Mouse (Mus musculus) testis, adult 2 months (tissue): ENCODE data around the gene Rabl3. TPM values are rescaled to one million over a fixed set of nuclear protein-coding genes. Genes with fewer than 3 reads are reported as not detected.

Source experiments
- H3K27ac ChIP-seq: fragments of 200-500 bp; 2 replicates; pipeline ENCODE4 v1.5.1; 2012; ENCODE audit warnings: low read depth, low read length; ENCODE audit not compliant: control insufficient read depth, insufficient read depth
- H3K27me3 ChIP-seq: fragments of 200-500 bp; 2 replicates; pipeline ENCODE4 v1.6.1; 2012; ENCODE audit warnings: mild to moderate bottlenecking, low read length, moderate library complexity; ENCODE audit not compliant: control insufficient read depth, insufficient read depth
- H3K36me3 ChIP-seq: fragments of 200-500 bp; 2 replicates; pipeline ENCODE4 v1.6.1; 2012; ENCODE audit warnings: mild to moderate bottlenecking, low read length; ENCODE audit not compliant: control insufficient read depth, insufficient read depth
- H3K4me1 ChIP-seq: fragments of 200-500 bp; 2 replicates; pipeline ENCODE4 v1.6.1; 2012; ENCODE audit warnings: low read length; ENCODE audit not compliant: control insufficient read depth, insufficient read depth
- H3K4me3 ChIP-seq: fragments of 200-500 bp; 2 replicates; pipeline ENCODE4 v1.5.1; 2012; ENCODE audit warnings: low read depth, mild to moderate bottlenecking, low read length, moderate library complexity, mixed read lengths; ENCODE audit not compliant: control insufficient read depth
- CTCF ChIP-seq: fragments of 200-500 bp; IDR thresholded peaks from 2 replicates; pipeline ENCODE4 v1.5.1; 2012; ENCODE audit warnings: low read depth, mild to moderate bottlenecking, inconsistent platforms, low read length, moderate library complexity; ENCODE audit not compliant: control insufficient read depth, insufficient read depth, insufficient replicate concordance
- POLR2A ChIP-seq: fragments of 200-500 bp; IDR thresholded peaks from 2 replicates; pipeline ENCODE4 v1.6.1; 2012; ENCODE audit warnings: low read depth, mild to moderate bottlenecking, inconsistent platforms, low read length, moderate library complexity; ENCODE audit not compliant: control insufficient read depth
- polyA plus RNA-seq: library from polyadenylated mRNA; depleted of rRNA; stranded (reverse); fragments of >200 nt; gene quantifications from 2 replicates; pipeline ENCODE4 v1.2.3, GENCODE M21; 2012

Rabl3 gene
- polyA plus RNA-seq, 1 experiment = 6.0 TPM

DNA sequence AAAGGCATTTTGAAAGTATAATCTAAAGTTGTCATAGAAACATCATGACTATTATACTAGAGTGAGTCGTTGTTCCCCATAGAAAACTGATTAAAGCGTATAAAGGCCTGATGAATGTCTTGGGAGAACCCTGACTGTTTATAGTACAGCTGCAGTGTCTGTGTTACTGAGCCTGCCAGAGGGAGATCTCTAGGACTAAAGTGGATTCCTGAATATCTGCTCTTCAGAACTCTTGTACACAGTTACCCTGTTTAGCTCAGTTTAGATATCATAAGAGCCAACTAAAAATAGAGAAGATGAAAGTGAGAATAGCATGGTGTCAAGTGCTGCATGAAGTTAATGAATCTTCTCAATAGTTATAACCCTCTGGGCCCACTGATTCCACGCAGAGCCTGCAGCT lies 10.6 kb downstream of the Rabl3 start:
- no peaks in the 10 kb centered on the region for H3K27me3 ChIP-seq

DNA sequence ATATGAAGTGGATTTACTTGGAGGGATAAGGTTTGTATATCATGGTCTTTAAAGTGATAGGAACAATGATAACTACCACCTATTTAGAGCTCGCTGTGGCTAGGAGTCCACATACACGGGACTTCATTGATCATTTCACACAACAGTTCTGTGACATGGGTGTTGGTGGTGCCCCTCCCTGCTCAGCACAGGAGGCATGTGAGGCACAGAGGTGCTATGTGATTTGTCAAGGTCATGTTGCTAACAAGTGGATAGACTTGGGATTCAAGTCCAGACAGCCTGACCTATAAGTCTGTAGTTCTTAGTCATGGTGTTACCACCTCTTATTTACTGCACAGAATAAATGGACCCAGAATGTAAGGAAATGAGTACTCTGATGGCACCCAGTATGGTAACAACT lies 11.3 kb downstream of the Rabl3 start:
- Histone ChIP-seq H3K27ac (no peak overlapping the region), H3K27me3 (no peaks in the 10 kb centered on the region), H3K4me1 (no peaks in the 10 kb centered on the region), H3K4me3 (peak overlapping the region; percentile 73), H3K36me3 (no peaks in the 10 kb centered on the region)
- TF ChIP-seq CTCF (no peak), POLR2A (no peak)

More for the DNA sequence above, 10.6 kb downstream of the Rabl3 start:
- TF ChIP-seq POLR2A (no peak), CTCF (no peak)
- H3K27ac ChIP-seq = no peak overlapping the region
- no peaks in the 10 kb centered on the region for H3K4me1 ChIP-seq
- no peak overlapping the region for H3K4me3 ChIP-seq
- H3K36me3 ChIP-seq = no peaks in the 10 kb centered on the region

DNA sequence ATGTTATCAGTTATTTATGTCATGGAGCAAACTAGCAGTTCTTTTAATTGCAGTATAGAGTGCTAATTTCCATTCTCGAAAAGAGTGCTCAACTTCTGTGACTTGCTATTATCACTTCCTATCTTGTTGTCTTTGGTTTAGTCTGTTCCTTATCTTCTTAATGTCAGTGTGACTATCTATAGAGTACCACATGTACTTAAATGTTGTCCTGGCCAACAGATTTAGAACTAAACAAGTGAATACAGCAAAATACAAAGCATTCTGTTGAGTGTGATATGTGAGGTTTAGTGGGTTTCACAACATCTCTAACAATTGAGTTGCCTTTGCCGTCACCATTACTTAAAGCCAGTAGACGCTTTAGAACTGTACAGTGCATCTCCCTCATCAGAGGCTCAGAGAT lies 13.1 kb downstream of the Rabl3 start:
- H3K27me3 ChIP-seq = no peaks in the 10 kb centered on the region
- no peak overlapping the region for H3K27ac ChIP-seq
- no peaks in the 10 kb centered on the region for H3K4me1 ChIP-seq
- H3K4me3 ChIP-seq = no peak overlapping the region
- no peak for TF ChIP-seq CTCF
- TF ChIP-seq POLR2A = no peak
- peaks cover 2% of the 10 kb centered on the region; the same call in 1 of the 2 replicates for H3K36me3 ChIP-seq

DNA sequence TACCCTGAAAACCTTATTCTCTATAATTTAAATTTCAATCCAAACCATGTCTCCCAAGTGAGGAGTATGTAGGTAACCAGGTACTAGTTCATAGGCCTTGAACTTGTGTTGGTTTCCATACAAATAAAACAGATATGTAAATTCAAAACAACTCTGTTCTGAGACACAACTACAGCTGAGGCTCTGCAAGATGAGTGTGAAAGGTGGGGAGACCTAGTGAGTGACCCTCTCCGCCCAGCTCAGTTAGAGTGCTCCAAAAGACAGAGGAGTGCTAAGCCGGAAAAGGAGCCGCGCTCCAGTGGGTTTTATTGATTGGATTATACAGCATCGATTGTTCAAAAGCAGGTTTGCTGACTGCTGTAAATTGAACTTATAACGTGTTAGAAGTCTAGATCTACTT lies 22.7 kb downstream of the Rabl3 start:
- H3K36me3 ChIP-seq = peaks cover 3% of the 10 kb centered on the region; the same call in 1 of the 2 replicates
- no peaks in the 10 kb centered on the region for H3K4me1 ChIP-seq
- H3K27ac ChIP-seq = no peak overlapping the region
- H3K4me3 ChIP-seq = no peak overlapping the region
- H3K27me3 ChIP-seq = no peaks in the 10 kb centered on the region
- TF ChIP-seq POLR2A (no peak), CTCF (no peak)

DNA sequence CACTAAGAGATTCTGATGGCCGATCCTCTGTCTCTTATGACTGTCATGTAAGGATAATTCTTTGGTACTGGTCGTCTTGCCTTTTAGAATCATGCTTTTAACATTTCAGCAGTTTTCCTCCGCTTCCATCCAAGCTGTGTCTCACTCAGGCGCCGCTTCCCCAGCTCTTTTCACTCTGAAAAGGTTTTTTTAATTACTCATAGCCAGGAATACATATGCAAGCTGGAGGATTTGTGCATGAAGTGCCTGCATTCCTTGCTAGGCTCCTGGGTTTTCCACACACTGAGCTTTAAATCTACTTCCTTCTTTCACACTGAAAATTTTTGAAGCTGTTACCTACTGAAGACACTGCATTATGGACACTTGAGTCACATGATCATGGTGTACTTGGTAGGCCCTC lies 23.3 kb downstream of the Rabl3 start:
- Histone ChIP-seq H3K27me3 (no peaks in the 10 kb centered on the region), H3K4me1 (no peaks in the 10 kb centered on the region), H3K4me3 (no peak overlapping the region), H3K27ac (no peak overlapping the region), H3K36me3 (no peaks in the 10 kb centered on the region)
- TF ChIP-seq POLR2A (no peak), CTCF (no peak)

DNA sequence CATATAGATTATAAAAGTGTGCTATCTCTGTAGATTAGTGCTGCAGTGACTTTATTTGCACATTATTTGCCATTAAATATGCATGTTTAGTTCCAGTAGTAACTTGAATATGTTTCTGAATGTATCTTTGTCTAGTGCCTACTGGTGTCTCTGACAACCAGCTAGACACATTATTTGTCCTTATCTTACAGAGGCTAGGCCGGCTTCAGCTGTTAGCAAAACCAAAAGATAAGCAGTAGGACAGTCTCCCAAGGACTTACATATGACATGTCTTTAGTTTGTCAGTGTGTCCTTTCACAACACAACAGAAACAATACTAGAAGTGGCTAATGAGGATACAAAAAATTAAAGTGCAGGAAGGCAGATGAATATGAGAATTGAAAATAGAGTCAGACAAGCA lies 25.4 kb downstream of the Rabl3 start:
- no peak overlapping the region for H3K4me3 ChIP-seq
- no peaks in the 10 kb centered on the region for H3K4me1 ChIP-seq
- no peaks in the 10 kb centered on the region for H3K36me3 ChIP-seq
- H3K27me3 ChIP-seq = no peaks in the 10 kb centered on the region
- no peak overlapping the region for H3K27ac ChIP-seq
- TF ChIP-seq CTCF = no peak
- no peak for TF ChIP-seq POLR2A

DNA sequence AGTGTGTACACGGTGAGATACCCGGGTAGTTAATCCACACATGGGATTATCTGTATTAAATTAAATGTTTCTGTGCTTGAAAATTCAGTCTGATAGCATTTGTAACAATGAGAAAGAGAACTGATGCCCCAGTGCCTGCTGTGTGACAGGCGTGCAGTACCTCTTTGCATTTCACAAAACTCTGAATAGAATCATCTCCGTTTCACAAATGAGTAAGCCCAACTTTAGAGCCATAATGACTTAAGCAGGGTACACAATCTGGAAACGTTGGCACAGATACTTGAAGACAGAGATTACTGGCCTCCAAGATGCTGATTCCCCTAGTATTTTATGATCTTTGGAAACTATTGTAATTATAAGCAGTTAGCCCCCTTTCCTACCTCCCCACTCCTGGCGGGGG lies 26.4 kb downstream of the Rabl3 start:
- Histone ChIP-seq H3K27me3 (no peaks in the 10 kb centered on the region), H3K36me3 (no peaks in the 10 kb centered on the region), H3K4me3 (no peak overlapping the region), H3K4me1 (no peaks in the 10 kb centered on the region), H3K27ac (no peak overlapping the region)
- no peak for TF ChIP-seq POLR2A
- TF ChIP-seq CTCF = no peak
